Mouse (Mus musculus) hindbrain, embryonic 15.5 days (tissue): Measurements from ENCODE around the gene Sebox. TPM values are rescaled to one million over a fixed set of nuclear protein-coding genes. Genes with fewer than 3 reads are reported as not detected.

Experiments
- ATAC-seq: fragments of 200-750 bp; cut with Nextera tagmentation; 2 replicates; pipeline ENCODE4 v1.8.0; 2017; ENCODE audit warnings: low read depth, moderate number of reproducible peaks, moderate TSS enrichment; ENCODE audit not compliant: low FRiP score
- H3K27ac ChIP-seq: fragments of 300-500 bp; sonication (generic); replicated peaks from 2 replicates; pipeline ENCODE4 v1.5.1; 2015; ENCODE audit warnings: mild to moderate bottlenecking, inconsistent platforms
- H3K27me3 ChIP-seq: fragments of 300-500 bp; sonication (generic); 2 replicates; pipeline ENCODE4 v1.6.1; 2015; ENCODE audit warnings: control low read depth, inconsistent platforms
- H3K36me3 ChIP-seq: fragments of 300-500 bp; sonication (generic); 2 replicates; pipeline ENCODE4 v1.6.1; 2015; ENCODE audit warnings: control low read depth, inconsistent platforms
- H3K4me1 ChIP-seq: fragments of 300-500 bp; sonication (generic); replicated peaks from 2 replicates; pipeline ENCODE4 v1.6.1; 2015; ENCODE audit warnings: control low read depth, inconsistent platforms
- H3K4me2 ChIP-seq: fragments of 300-500 bp; sonication (generic); 2 replicates; pipeline ENCODE4 v1.6.1; 2015; ENCODE audit warnings: moderate library complexity, mild to moderate bottlenecking, inconsistent platforms
- H3K4me3 ChIP-seq: fragments of 300-500 bp; sonication (generic); 2 replicates; pipeline ENCODE4 v1.5.1; 2015; ENCODE audit warnings: mild to moderate bottlenecking, inconsistent platforms
- H3K9ac ChIP-seq: fragments of 300-500 bp; sonication (generic); 2 replicates; pipeline ENCODE4 v1.6.1; 2015; ENCODE audit warnings: inconsistent platforms
- H3K9me3 ChIP-seq: fragments of 300-500 bp; sonication (generic); 2 replicates; pipeline ENCODE4 v1.6.1; 2016; ENCODE audit warnings: control low read depth, inconsistent platforms
- WGBS: fragments of 180-500 bp; shearing (Covaris S2); methylation state at CpG from one replicate; pipeline ENCODE4 v1.1.7; 2015; 5-methylcytosine and 5-hydroxymethylcytosine counted together
- polyA plus RNA-seq: library from polyadenylated mRNA; unstranded; fragments of >200 nt; fragmentation: Nextera tagmentation; extraction: Ambion mirVana; gene quantifications from 2 replicates; pipeline ENCODE4 v1.2.1, GENCODE M21; 2015

Gene Sebox
- 0.12 and 0.14 TPM in 2 replicates for polyA plus RNA-seq

DNA sequence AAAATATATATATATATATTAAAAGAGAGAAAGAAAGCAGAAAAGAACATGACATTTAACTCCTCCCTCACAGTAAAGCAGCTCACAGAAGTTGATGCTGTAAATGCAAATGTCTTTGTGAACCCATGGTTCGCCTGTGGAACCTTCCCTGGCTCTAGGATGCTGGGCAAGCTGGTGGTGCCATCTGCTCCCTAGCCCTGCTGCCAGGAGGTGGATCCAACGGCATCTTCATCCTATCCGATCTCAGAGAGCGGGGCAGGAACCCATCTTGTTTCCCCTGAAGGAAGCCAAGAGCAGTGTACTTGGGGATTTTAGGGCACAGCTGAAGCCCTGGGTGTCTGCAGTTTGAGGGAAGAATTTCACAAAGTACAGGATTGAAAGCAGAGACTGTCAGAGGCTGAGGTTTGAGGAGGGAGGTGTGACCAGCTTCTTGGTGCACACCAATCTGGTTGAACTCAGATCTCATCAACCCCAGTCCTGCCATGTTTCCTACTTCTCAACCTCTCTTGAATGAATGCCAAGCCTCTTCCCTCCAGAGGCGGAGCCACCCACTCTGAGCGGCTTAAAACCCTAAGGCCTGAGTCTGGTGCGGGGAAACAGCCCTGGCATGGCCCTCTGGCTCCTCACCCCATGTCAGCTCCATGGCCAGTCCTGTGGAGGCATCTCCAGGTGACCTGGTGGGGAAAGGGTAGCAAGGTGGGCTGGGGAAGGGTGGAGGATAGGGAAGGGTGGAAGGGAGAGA lies at the start of gene Sebox:
Gene Sebox (plus strand): TSS at position 539 of the 742 bp plus-strand sequence.
- H3K27ac ChIP-seq = no peak within 1 kb of the TSS
- H3K4me3 ChIP-seq = no peak within 1 kb of the TSS
- H3K4me1 ChIP-seq = peaks cover 5% of the 10 kb centered on the region
- WGBS = 71% methylated on average over 7 of the region's 7 CpGs
- H3K36me3 ChIP-seq = peaks cover 17% of the 10 kb centered on the region
- ATAC-seq = no peak
- H3K9me3 ChIP-seq = no peaks in the 10 kb centered on the region
- no peak within 1 kb of the TSS for H3K9ac ChIP-seq
- H3K4me2 ChIP-seq = no peak within 1 kb of the TSS
- H3K27me3 ChIP-seq = 0 out of 2 replicates have a peak, but pooled peaks cover 8% of the 10 kb centered on the region

GRCm38 (mm10) chr11:78453675-78454074 lies 49.6 kb upstream of the Sebox start:
- Histone ChIP-seq H3K4me2 (no peak overlapping the region), H3K4me3 (no peak overlapping the region), H3K9ac (no peak overlapping the region), H3K9me3 (no peaks in the 10 kb centered on the region), H3K4me1 (no peaks in the 10 kb centered on the region), H3K27ac (no peak overlapping the region), H3K27me3 (no peaks in the 10 kb centered on the region), H3K36me3 (no peaks in the 10 kb centered on the region)
- ATAC-seq = no peak
- 8% methylated on average over 4 of the region's 4 CpGs for WGBS

GRCm38 (mm10) chr11:78454276-78454675 lies 49.0 kb upstream of the Sebox start:
- Histone ChIP-seq H3K4me3 (no peak overlapping the region), H3K4me2 (no peak overlapping the region), H3K4me1 (no peaks in the 10 kb centered on the region), H3K36me3 (no peaks in the 10 kb centered on the region), H3K9me3 (no peaks in the 10 kb centered on the region), H3K27ac (no peak overlapping the region), H3K9ac (no peak overlapping the region), H3K27me3 (no peaks in the 10 kb centered on the region)
- 79% methylated on average over 7 of the region's 7 CpGs for WGBS
- no peak for ATAC-seq

GRCm38 (mm10) chr11:78455308-78455707 lies 47.9 kb upstream of the Sebox start:
- Histone ChIP-seq H3K27ac (no peak overlapping the region), H3K9ac (no peak overlapping the region), H3K36me3 (no peaks in the 10 kb centered on the region), H3K4me2 (no peak overlapping the region), H3K27me3 (no peaks in the 10 kb centered on the region), H3K4me1 (no peaks in the 10 kb centered on the region), H3K9me3 (no peaks in the 10 kb centered on the region), H3K4me3 (no peak overlapping the region)
- 54% methylated on average over 5 of the region's 5 CpGs for WGBS
- ATAC-seq = no peak

DNA sequence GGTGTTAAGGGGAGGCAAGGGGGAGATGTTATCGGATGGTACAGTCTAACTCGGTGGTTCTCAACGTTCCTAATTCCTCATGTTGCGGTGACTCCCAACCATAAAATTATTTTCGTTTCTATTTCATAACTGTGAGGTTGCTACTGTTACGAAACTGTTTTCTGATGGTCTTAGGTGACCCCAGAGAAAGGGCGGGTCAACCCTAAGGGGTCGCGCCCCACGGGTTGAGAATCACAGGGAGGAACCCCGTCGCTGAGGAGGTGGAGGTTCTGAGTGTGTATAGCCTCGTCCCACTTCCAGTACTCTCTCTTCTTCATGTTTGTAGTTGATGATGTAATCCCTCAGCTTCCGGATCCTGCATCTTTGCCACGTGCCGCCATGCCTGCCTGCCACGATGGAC lies 44.5 kb upstream of the Sebox start:
- no peak overlapping the region for H3K27ac ChIP-seq
- H3K4me3 ChIP-seq = no peak overlapping the region
- H3K36me3 ChIP-seq = no peaks in the 10 kb centered on the region
- no peak for ATAC-seq
- WGBS = 83% methylated on average over 17 of the region's 17 CpGs
- H3K4me1 ChIP-seq = no peaks in the 10 kb centered on the region
- H3K4me2 ChIP-seq = no peak overlapping the region
- H3K9me3 ChIP-seq = no peaks in the 10 kb centered on the region
- no peak overlapping the region for H3K9ac ChIP-seq
- H3K27me3 ChIP-seq = no peaks in the 10 kb centered on the region

DNA sequence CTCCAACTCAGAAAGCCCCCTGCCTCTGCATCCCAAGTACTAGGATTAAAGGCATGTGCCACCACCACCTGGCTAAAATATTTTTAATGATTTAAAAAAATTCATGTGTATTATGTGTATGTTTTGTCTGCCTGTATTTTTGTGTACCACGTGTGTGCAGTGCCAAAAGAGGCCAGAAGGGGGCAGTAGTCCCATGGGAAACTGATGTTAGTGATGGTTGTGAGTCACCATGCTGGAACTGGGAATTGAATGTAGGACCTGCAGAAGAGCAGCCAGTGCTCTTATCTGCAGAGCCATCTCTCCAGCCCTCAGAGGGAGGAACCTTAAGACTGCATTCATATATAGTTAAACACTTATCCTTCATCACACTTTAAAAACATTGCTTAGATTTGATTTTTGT lies 41.4 kb upstream of the Sebox start:
- peaks cover 16% of the 10 kb centered on the region for H3K4me1 ChIP-seq
- WGBS = 74% methylated on average over 1 of the region's 1 CpGs
- no peak overlapping the region for H3K27ac ChIP-seq
- H3K9ac ChIP-seq = no peak overlapping the region
- ATAC-seq = no peak
- no peaks in the 10 kb centered on the region for H3K36me3 ChIP-seq
- no peak overlapping the region for H3K4me3 ChIP-seq
- no peaks in the 10 kb centered on the region for H3K9me3 ChIP-seq
- no peak overlapping the region for H3K4me2 ChIP-seq
- no peaks in the 10 kb centered on the region for H3K27me3 ChIP-seq

DNA sequence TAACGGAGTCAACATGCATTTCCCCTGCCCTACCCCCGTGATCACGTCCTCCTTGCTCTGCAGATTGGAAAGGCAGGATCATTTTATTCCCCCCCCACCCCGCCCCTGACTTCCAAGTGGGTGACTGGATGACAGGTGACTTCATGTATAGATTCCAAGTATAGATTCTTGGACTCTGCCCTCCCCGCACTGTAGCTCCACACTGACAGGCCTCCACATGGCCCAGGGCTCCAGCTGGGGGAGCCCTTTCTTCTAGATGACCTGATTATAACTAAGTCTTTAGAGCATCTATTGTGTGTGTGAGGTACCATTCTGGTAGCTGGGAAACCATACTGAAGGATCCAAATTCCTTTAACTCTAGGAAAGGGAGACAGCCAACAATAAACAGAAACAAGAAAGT lies 40.6 kb upstream of the Sebox start:
- no peak for ATAC-seq
- no peak overlapping the region for H3K27ac ChIP-seq
- WGBS = 73% methylated on average over 5 of the region's 5 CpGs

DNA sequence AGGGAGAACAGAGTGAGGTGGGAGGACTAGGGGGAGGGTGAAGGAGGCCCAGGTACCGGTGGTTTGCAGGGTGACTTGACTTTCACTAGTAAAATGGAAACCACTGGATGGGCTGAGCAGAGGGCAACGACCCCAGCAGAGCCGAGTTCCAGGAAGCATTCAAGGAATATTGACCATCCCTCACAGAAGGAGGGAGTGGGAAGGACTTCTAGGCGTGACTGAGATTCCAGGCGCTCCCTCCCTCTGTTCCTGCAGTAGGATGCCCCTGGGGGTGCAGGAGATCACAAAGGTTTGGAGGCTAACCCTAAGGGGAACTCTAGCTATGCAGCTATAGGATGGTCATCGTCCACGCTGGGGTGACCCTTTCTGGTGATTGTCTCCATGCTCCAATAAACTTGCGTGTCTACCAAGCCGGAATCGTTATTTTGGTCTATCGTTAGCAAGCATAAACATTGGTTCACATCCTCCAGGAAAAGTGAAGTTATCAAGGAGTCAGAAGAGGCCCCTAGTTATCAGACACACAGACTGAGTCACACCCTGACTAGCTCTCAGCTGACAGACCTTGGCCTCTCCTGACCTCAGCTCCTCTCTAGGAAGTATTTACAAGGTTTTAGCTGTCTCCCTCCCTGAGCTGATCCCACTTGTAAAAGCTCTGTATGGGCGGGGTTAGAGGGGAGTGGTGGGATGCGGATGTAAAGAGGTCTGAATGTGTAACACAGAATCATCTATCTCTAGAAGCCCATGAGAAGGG lies 39.8 kb upstream of the Sebox start:
- no peak overlapping the region for H3K4me2 ChIP-seq
- H3K36me3 ChIP-seq = no peaks in the 10 kb centered on the region
- H3K27me3 ChIP-seq = no peaks in the 10 kb centered on the region
- no peak overlapping the region for H3K27ac ChIP-seq
- WGBS = 70% methylated on average over 13 of the region's 13 CpGs
- no peaks in the 10 kb centered on the region for H3K9me3 ChIP-seq
- ATAC-seq = no peak
- no peak overlapping the region for H3K4me3 ChIP-seq
- no peak overlapping the region for H3K9ac ChIP-seq
- peaks cover 18% of the 10 kb centered on the region for H3K4me1 ChIP-seq

More for the DNA sequence above, 40.6 kb upstream of the Sebox start:
- Histone ChIP-seq H3K9me3 (no peaks in the 10 kb centered on the region), H3K27me3 (no peaks in the 10 kb centered on the region), H3K9ac (no peak overlapping the region), H3K36me3 (no peaks in the 10 kb centered on the region), H3K4me2 (no peak overlapping the region), H3K4me3 (no peak overlapping the region), H3K4me1 (peaks cover 18% of the 10 kb centered on the region)

GRCm38 (mm10) chr11:78465116-78465515 lies 38.1 kb upstream of the Sebox start:
- no peaks in the 10 kb centered on the region for H3K36me3 ChIP-seq
- no peaks in the 10 kb centered on the region for H3K27me3 ChIP-seq
- ATAC-seq = no peak; the same call in 1 of the 2 replicates
- peaks cover 18% of the 10 kb centered on the region for H3K4me1 ChIP-seq
- peak overlapping the region; percentile 82 for H3K4me3 ChIP-seq
- peak overlapping the region; percentile 91; the same call in 1 of the 2 replicates for H3K27ac ChIP-seq
- 17% methylated on average over 9 of the region's 9 CpGs for WGBS
- H3K9me3 ChIP-seq = no peaks in the 10 kb centered on the region
- H3K9ac ChIP-seq = no peak overlapping the region
- H3K4me2 ChIP-seq = peak overlapping the region; percentile 88

- H3K4me2 ChIP-seq = peak within 1 kb of the TSS; percentile 88
- no peaks in the 10 kb centered on the region for H3K27me3 ChIP-seq
- no peaks in the 10 kb centered on the region for H3K36me3 ChIP-seq
- H3K4me3 ChIP-seq = peak within 1 kb of the TSS; percentile 82
- H3K4me1 ChIP-seq = peaks cover 18% of the 10 kb centered on the region
- peak; percentile 92 for ATAC-seq
- H3K9me3 ChIP-seq = no peaks in the 10 kb centered on the region
- peak within 1 kb of the TSS; percentile 91 for H3K27ac ChIP-seq
- peak within 1 kb of the TSS; percentile 86 for H3K9ac ChIP-seq
- under 1% methylated on average over 41 of the region's 41 CpGs for WGBS
Measured at GRCm38 (mm10) chr11:78465568-78466180, 37.6 kb upstream of the Sebox start, which contains the start of gene Slc46a1. TSS of gene Slc46a1 (plus strand) at chr11:78465697.

GRCm38 (mm10) chr11:78466242-78466912 lies 36.9 kb upstream of the Sebox start:
- Histone ChIP-seq H3K9me3 (no peaks in the 10 kb centered on the region), H3K27ac (peak overlapping the region; percentile 91)

More at GRCm38 (mm10) chr11:78466242-78466912, 36.9 kb upstream of the Sebox start:
- 48% methylated on average over 23 of the region's 23 CpGs for WGBS
- peak overlapping the region; percentile 88 for H3K4me2 ChIP-seq
- peak; percentile 33 for ATAC-seq
- H3K4me3 ChIP-seq = peak overlapping the region; percentile 82
- H3K36me3 ChIP-seq = no peaks in the 10 kb centered on the region
- peak overlapping the region; percentile 86 for H3K9ac ChIP-seq
- peaks cover 18% of the 10 kb centered on the region for H3K4me1 ChIP-seq
- H3K27me3 ChIP-seq = no peaks in the 10 kb centered on the region
